Mouse (Mus musculus): ENCODE results near the gene Stk38.

Gene Stk38

DNA sequence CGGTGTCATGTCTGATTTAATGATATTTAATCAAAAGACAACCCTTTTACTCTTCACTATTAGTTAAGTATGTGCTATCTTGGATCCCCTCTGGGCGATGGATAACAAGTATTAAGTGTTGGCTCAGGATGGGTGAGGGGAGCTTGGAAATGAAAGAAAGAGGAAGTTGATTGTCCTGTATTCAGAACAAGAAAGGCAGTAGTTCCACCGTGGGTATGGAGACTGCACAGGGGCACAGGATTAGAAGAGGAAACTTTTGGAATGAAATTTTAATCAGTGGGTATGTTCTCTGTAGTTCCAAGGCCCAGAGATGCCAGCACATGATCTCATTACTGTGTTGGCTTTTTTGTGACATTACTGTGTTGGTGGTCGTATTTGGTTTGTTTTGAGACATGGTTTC, 57.0 kb downstream of the Stk38 start:
- no peak for DNase-seq

DNA sequence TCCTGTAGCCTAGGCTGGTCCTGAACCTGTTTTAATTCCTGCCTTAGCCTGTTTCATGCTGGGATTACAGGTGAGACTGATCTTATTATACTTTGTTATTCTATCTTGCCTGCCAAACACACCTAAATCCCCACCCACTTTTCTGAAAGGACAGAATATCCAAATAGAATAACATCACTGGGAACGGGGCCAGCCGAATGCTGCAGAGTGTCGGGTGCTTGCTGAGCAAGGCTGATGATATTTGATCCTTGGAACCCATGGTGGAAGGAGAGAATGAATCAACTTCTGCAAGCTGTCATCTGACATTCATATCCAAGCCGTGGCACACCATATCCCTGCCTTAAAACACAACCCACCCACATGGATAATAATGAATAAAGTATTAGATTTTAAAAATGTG, 59.1 kb downstream of the Stk38 start:
- DNase-seq: no peak

DNA sequence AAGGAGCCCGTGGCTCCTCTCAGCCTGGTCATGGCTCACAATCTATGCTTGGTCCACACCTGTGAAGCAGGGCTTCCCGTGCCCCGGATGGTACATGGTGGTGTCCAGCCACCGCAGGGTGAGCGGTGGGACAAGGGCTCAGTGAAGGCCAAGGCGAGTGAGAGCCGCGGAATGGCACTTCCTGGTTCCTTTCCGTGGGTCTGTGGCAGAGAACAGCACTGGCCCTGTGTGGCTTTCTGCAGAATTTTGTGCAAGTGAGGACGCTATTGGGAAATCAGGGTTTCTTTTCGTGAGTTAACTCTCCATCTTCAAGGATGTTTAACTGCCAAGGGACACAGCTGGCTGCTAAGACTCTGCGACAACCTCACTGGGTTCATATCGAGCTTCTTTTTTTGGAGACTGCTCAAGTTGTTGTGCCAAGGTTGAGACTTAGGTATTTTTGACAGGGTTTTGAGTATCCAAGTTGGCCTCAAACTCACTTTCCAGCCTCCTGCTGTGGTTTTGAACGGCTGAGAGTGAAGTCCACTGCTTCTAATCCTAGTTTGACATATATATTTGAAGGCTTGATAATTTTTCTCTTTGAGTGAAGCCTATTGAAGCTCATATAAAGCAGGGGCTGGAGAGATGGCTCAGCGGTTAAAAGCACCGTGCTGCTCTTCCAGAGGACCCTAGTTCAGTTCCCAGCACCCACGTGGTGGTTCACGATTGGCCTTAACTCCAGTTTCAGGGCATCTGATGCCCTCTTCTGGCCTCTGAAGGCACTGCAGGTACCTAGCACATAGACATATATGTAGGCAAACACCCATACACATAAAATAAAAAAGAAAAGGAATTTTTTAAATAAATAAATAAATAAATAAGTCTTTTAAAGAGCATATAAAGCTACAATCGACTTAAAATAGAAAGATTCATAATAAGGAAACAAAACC, 60.5 kb downstream of the Stk38 start:
- no peak for DNase-seq

DNA sequence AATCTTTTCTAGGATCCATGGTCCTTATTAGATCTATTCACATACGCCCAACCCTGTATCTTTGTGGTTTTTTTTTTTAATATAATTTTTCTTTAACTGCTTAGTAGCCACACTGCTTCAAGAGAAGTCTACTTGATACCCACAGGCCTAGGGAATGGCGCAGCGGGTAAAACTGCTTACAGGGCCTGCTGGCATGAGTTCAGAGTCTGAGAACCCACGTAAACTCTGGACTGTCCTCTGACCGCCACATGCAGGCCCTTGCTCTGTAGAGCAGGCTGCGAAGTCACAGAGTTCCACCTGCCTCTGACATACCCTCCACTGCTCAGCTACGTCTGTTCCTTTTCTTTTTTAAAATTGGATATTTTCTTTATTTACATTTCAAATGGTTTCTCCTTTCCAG, 63.3 kb downstream of the Stk38 start:
- no peak for DNase-seq

DNA sequence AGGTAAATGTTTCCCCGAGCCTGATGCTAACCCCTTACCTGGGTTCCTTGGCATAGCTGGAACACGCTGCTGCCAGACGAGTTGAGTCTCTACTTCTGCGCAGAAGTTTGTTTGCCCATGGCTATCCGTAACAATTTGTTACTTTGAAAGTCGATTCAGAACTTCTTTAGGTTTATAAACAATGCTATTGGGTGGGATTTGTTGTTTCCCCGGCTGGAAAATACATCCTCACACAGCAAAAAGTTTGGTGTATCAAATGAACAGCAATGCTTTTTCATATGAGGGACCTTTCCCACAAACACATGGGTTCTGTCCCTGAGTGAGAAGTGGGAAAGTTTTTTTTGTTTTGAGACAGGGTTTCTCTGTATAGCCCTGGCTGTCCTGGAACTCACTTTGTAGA, 64.1 kb downstream of the Stk38 start, which contains the start of gene Pxt1:
Gene Pxt1 (minus strand): TSS at position 101 of the 400 bp plus-strand sequence.
- no peak for DNase-seq

DNA sequence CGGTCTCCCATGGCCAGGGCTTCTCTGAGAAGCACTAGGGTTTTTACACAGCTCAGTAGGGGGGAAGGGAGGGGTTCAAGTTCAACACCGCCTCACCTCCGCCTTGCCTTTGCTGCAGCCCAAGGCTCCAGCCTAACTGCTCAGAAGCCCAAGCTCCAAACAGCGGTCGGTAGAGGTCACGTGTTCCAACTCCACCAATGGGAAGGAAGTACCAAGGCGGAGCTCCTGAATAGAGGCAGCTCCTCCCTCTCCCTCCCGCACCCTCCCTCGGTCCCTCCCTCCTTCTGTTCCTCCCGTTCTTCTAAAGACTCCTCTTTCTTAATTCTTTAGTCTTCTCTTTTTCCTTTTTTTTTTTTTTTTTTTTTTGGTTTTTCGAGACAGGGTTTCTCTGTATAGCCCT, 65.7 kb downstream of the Stk38 start:
- peak; percentile 24 for DNase-seq

DNA sequence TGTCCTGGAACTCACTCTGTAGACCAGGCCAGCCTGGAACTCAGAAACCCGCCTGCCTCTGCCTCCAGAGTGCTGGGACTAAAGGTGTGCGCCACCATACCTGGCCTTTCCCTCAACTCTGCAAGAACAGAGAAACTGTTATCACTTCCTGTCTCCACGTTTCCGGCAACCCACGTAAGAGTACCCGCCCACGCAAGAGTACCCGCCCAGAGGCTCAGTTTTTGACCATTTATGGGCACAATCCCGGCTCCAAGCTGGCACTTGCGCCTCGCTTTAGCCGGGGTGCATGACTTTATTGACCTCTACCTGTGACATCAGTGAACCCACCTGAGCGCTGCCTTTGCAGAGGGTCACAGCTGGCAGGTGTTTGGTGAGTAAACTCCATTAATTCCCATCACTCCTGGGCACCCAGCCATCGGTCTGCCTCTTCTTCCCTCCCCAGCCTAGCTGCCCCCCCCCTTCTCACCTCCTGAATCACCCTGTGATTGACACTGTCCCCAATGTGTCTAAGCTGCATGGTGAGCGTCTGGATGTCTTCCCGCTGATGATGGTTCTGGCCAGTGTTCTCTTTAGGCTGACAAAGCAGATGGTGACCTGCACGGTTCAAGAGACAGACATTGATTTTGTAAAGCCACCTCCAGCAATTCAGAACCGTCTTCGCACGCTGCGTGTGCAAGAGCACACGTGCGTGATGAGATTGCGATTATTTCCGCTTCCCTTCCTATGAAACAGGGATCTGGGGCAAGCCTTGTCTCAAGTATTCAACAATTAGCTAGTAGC, 66.8 kb downstream of the Stk38 start:
- no peak for DNase-seq

DNA sequence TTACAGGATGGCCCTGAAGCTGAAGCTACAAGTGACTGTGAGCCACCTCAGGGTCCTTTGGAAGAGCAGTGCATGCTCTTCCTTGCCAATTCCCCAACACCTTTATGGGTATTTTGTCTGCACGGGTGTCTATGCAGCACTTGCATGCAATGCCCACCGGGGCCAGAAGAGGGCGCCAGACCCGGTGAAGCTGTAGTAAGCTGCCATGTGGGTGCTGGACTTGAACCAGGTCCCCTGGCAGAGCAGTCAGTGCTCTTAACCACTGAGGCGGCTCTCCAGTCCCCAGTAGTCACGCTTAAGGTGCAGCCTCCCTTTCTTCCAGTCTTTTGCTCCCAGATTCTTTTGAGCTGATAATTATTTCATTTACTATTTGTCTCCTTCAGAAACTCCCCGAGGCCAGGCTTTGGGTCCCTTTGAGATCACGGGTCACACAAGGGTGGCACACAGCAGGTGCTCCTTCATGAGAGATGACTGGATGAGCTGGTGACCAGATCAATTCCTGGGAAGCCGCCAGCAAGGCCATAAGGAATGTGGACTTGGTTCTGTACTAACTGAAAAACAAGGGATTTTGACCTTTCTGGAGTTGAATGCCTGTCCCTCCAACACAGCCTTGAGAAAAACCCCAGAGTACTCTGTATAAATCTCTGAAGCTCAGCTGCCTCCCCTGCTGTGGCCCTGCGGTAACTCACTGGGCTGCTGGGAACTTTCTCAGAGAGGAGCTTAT, 71.0 kb downstream of the Stk38 start:
- DNase-seq: peak; percentile 74

DNA sequence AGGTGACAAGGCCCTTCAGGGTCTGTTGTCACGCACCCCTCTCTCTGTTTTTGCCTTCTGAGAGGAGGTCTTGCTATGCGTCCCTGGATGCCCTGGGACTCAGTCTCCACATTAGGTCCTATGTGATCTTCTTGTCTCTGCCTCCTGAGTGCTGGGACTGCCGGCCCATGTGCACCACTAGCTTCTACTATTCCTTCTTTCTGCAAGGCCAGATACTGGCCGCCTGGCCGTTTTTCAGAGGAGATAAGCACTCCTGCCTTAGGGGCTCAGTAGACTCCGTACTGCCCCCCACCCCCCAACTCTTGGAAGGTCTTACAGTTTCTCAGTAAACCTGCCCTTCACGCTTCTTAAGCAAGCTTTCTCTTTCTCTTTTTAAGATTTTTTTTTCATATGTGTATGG, 71.7 kb downstream of the Stk38 start:
- no peak for DNase-seq

DNA sequence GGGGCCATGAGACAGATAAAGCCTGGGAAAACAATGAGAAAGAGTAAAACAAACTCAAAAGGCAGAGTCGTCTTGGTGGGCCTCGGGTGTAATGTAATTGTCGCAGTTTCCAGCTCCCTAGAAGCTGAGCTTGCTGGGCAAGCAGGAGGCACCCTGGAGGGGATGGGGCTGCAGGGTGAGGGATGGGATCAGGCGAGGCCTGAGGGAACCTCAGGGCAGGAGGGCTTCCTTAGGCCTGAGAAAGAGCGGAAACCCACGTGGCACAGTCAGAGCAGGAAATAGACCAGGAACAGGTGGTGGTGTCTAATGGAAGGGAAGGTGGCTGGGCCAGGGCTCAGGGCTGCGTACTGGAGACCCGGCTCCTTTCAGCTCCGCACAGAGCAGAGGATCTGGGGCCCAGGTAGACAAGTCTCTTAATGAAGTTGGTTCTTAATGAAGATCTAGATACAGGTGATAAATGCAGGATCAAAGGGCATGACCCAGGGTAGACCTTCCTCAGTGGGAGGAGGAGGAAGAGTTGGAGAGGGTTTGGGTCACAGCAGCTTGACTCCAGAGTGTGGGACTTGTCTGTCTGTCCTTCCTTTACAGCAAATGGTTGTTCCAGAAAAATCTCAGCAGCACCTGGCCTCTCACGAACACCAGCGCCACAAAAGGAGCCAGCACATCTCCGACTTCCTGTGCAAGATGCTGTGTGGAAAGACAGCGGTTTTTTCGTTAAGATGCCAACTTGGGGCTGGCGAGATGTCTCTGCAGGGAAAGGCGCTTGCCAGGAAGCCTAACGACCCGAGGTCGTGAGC, 73.5 kb downstream of the Stk38 start:
- DNase-seq: no peak

DNA sequence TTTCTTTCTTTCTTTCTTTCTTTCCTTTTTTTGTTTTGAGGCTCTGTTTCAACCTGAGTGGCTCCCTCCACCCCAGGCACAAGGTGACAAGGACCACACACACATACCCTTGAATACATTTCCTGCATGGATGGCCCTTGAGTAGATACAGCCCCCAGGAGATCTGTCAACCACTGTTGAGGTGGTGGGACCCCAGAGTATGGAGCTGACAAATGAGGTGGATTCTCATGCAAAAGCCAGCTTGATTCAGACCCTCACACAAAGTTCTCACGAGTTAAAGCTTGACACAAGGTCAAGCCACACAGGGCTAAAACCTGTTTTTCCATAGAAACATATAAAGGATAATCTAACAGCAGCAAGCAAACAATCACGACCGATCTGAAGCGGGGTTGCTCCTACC, 75.5 kb downstream of the Stk38 start:
- no peak for DNase-seq

DNA sequence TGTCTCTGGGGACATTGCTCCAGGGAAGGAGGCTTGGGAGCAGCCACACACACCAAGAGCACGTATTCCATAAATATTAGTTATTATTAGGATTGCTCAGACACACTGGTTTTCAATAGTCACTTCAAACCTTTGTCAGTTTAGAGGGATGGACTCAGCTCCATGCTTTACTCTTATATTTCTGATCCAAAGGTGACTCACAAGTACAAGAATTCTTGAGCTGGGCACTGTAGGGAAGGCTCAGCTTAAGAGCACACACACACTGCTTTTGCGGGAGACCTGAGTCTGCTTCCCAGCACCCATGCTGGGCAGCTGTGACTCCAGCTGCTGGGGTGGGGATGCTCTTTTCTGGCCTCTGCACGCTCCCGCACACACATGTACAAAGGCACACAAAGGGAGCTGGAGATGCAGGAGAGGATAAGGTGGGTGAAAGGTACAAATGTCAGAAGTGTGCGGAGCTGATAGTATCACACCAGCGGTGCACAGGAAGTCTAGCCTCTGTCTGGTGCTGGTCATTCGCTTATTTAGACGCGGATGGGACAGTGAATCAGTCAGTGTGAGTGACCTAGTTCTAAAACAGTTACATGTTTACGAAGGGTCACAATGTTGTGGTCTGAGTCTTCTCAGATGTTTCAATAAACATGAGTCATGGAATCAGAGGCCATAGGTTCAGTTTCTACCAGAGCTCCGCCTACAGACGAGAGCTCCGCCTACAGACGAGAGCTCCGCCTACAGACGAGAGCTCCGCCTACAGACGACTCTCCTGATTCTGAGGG, 76.2 kb downstream of the Stk38 start:
- DNase-seq: no peak

DNA sequence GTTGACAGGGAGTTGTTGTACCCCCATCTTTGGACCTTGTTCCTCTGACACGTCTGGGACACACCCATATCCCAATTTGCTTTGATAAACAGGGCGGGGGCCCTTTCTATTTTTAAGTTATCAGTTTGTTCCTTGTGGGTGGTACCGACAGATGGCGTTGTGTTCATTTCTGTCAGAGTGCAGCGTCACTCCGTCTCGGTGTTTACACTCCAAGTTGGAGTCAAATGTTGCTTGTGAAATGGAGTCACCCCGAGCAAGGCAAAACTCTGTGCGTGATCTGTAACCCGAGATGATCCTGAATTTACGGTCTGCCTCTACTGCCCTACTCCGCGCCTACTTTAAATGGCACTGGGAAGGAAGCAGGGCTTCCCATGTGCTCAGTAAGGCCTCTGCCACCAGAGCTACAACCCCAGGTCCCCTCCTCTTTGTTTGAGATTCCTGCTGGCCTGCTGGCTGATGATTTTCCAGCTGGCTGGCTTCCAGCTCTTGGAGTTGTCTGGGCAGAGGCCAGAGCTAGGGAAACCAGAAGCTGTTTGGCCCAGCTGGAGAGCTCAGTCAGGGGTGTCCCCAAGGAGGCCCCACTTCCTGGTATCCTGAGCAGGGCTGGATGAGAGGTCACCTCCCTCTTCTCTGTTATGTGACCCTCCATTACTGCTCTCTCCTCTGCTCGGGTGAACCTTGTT, 77.3 kb downstream of the Stk38 start:
- DNase-seq: no peak

DNA sequence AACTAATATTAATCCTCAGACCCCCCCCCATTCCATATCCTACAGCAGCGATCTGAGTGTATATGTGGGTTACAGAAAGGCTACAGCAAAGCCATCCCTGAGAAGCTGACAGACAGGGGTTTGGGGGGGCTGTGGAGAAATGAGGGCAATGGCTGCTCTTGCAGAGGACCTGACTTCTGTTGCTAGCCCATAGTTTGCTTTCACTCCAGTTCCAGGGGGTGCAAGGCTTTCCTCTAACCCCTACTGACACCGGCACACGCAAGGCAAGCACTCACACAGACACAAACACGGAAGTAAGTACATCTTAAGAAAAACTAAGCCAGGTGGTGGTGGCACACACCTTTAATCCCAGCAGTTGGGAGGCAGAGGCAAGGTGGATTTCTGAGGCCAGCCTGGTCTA, 78.4 kb downstream of the Stk38 start:
- DNase-seq: no peak

DNA sequence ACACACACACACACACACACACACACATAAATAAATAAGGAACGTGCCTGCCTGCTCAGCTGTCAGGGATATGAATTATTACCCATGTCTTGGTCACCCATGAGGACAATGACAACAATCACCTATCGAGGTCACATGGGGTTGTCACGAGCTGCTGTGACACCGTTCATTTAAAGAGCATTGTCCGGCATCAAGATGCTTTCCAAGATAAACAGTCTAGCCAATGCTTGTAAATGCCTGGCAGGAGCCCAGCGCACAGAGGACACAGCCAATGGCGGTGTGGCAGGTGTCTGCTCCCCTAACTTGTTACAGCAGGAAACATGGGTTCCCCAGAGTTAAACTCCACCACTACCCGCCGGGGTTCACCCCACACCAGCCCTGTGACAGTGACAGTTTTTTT, 79.8 kb downstream of the Stk38 start:
- DNase-seq: no peak

DNA sequence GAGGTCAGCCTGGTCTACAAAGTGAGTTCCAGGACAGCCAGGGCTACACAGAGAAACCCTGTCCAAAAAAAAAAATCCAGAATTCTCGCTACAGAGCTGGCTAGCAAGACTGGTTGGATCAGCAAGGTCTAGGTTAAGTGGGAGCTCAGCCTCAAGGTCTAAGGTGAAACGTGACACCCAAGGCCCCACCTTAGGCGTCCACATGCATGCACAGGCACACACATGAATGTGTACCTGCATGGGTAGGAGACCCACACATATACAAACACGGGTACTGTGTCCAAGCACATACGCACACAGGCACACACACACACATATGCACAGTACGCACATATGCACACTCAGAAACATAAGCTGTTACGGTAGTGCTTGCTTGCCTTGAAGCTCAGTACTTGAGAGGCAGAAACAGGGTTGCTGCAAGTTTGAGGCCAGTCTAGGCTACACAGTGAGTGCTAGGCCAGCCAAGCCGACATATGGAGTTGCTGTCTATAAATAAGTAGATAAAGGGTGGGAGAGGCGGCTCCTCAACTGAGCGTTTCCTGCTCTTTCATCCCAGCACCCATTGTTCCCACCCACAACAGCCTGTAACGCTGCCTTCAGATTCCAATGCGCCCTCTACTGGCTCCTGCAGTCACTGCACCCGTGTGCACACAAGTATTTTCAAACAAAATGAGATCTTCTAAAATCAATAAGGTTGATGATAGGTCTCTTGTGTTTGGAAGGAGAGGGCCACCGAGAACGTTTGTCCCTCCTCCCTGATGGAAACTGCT, 80.7 kb downstream of the Stk38 start:
- peak; percentile 70 for DNase-seq

DNA sequence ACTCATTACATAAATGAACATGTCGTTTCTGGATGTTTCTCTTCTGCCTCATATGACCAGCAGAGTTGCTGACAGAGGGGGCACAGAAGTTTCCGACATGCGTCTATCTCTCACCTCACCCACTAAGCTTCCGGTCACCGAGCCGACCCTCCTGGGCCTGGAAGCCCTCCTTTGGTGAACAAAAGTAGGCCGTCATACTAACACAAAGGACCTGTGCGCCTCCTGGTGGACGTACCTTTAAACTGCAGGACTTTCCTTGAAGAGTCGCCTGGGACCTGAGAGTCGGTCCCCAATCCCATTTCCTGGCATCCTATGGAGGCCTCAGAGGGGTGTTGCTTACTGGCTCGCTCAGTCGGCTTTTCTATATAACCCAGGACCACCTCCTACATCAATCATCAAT, 81.4 kb downstream of the Stk38 start:
- DNase-seq: peak; percentile 82

DNA sequence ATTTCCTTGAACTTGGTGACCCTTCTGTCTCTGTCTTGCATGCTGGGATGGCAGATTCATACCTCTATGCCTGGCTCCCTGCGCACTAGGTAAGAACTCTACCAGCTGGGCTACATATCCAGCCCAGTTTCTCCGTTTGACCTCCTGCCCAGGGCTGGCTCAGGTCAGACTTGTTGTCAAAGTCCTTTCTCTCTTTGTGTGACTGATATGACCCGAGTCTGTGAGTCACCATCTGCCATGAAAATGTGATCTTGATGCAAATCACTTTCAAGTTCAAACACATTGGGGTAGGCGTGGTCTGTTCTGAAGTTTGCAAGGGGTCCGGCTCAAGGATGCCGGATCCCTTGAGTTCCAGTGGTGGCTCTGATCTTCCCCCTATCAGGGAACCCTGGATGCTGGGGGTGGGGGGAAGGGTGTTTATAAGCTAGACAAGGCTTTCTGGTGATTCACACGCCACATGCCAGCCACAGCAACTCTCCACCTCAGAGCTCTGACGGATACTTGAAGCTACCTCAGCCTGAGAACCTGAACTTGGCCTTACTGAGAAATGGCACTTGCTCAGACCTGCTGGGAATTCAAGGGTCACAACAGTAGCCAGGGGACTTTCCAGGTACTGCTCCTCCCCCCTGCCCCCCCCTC, 82.7 kb downstream of the Stk38 start:
- no peak for DNase-seq

DNA sequence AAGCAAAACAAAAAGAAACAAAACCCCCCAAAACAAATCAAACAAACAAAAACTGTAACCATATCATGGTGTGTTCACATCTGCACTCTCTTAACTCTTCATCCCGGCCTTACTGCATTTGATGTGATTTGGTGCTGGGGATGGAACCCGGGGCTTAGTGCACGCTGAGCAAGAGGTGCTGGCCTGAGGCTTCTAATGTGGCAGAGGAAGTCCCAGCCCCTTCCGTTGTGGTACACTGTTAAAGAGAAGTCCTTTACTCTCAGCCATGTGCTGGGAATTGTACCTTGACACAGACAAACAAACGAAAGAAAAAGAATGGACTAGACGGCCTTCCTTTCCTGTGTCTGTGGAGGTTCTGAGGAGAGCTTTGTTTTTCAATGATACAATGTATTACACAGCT, 85.7 kb downstream of the Stk38 start:
- no peak for DNase-seq

DNA sequence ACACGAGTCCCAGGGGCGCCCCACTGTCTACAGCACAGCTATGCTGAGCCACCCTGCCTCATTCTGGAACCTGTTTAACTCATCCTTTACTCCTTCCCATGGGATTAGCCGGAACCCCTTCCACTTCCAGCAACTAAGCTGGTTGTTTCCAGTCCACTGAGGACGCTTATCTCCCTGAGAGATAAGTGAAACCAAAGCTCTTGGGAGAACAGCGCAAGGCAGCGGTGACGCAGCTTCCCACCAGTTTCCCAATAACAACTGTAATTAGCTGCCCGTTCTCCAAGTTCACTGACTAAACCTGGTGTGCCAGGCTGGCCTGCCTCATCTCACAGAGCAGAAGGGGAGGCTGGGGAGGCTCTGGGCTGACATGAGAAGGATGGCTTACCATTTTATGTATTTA, 86.7 kb downstream of the Stk38 start:
- DNase-seq: no peak
